Mouse (Mus musculus): Measurements from ENCODE around the gene Ccdc85a.

DNA sequence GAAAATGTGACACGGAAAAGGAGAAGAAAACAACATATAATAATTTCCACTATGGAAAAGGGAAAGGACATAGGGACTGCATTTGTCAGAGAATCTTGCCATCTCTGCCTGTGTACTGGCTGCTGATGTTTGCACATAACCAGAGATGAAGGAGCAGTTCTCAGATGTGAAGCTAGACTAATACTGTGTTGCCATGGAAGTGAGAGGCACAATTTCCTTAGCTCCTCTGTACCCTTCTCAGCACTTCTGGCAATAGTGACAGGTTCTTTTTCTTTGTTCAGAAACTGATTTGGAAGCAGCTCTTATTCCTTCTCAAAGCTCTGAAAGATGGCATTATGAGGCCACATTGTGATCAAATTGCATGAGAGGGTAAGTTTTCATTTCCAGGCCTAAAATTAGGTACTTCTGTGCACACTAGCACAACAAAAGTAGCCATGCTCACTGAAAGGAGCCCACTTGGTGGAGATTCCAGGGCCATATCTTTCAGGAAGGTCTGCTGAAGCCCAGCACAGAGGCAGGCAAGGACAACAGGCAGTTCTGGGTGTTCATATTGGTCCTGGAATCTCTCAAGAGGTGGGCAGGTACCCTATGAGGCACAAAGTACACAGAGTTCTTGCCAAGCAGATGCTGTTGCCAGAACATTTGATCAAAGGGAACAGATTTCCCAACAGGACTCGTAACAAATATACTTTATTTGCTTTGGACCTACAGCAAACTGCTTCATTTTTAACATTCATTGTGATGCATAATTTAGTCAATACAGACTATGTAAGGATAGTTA is 161.5 kb downstream of the Ccdc85a start:
- TF ChIP-seq CTCF (IDR thresholded peaks at IDR 0.05; ENCODE audit: extremely low read depth, insufficient read length, insufficient replicate concordance, low read depth, low read length) = no peak
- TF ChIP-seq POLR2A (IDR thresholded peaks at IDR 0.05; ENCODE audit: low read depth, low read length) = no peak
